Mouse (Mus musculus): ENCODE measurements around the gene Eif4h.

- TF ChIP-seq POLR2A (IDR thresholded peaks at IDR 0.05; ENCODE audit: borderline replicate concordance, extremely low read depth, insufficient read depth, insufficient read length, poor library complexity, severe bottlenecking) (no peak), CTCF (IDR thresholded peaks at IDR 0.05; ENCODE audit: borderline replicate concordance, extremely low read depth, insufficient read depth, insufficient read length) (no peak)
Observed at GRCm38 (mm10) chr5:134593093-134593492, 46.2 kb downstream of the Eif4h start.
